ENCODE assay signal across 19 mouse cellular contexts in genomic region chr14:101514557-101514971, GRCm38 (mm10).
DNase-seq lines count a peak whose midpoint lies in the region; ATAC-seq lines count a peak whose summit lies in the region.
"Had no signal": no experiment of that assay in that cellular context is flagged by ENCODE, and none has a peak within 500 bp of the region (broad histone marks: within the 10 kb centered on the region; RNA-seq: fewer than 3 reads in every experiment).

No protein-coding gene starts in this region.

- H3K9me3 ChIP-seq in forebrain, embryonic 11.5 days (ENCODE audit: control insufficient read depth, low read length): no peaks in the 10 kb centered on the region
- no peaks in the 10 kb centered on the region for H3K9me3 ChIP-seq in forebrain, embryonic 10.5 days
- H3K9me3 ChIP-seq in midbrain, embryonic 13.5 days: no peaks in the 10 kb centered on the region
- no peaks in the 10 kb centered on the region for H3K9me3 ChIP-seq in midbrain, embryonic 10.5 days (replicated peaks)
- H3K9me3 ChIP-seq in hindbrain, embryonic 15.5 days: no peaks in the 10 kb centered on the region
- H3K9me3 ChIP-seq in neural tube, embryonic 15.5 days (replicated peaks): no peaks in the 10 kb centered on the region
- H3K9me3 ChIP-seq: embryonic facial prominence, embryonic 10.5 days; forebrain, embryonic 13.5 days had no signal

- DNase-seq in forebrain, embryonic 11.5 days (ENCODE audit: low spot score): no peak
- DNase-seq in forebrain, embryonic 10.5 days (ENCODE audit: extremely low spot score, low spot score): no peak
- DNase-seq in midbrain, embryonic 10.5 days (ENCODE audit: low spot score): no peak
- no peak for DNase-seq in lung, postnatal 4 days
- DNase-seq: adrenal gland, postnatal 10 days; cerebellum, postnatal 14 days; gastrocnemius, postnatal 14 days; heart, adult 2 months; liver; thymus, postnatal 25 days had no signal

- 0 out of 2 replicates have a peak, but pooled peaks cover 3% of the 10 kb centered on the region for H3K4me1 ChIP-seq in forebrain, embryonic 11.5 days (replicated peaks; ENCODE audit: control insufficient read depth, insufficient read depth, low read length)
- peaks cover 39% of the 10 kb centered on the region for H3K4me1 ChIP-seq in forebrain, embryonic 10.5 days
- peaks cover 8% of the 10 kb centered on the region; the same call in 1 of the 2 replicates for H3K4me1 ChIP-seq in midbrain, embryonic 13.5 days (replicated peaks)
- peaks cover 35% of the 10 kb centered on the region for H3K4me1 ChIP-seq in midbrain, embryonic 10.5 days
- H3K4me1 ChIP-seq in hindbrain, embryonic 15.5 days (replicated peaks): peaks cover 7% of the 10 kb centered on the region
- H3K4me1 ChIP-seq in neural tube, embryonic 15.5 days: peaks cover 7% of the 10 kb centered on the region; the same call in 1 of the 2 replicates

- no peak overlapping the region for H3K4me3 ChIP-seq in forebrain, embryonic 11.5 days (ENCODE audit: low read depth, low read length)
- no peak overlapping the region for H3K4me3 ChIP-seq in forebrain, embryonic 10.5 days
- no peak overlapping the region for H3K4me3 ChIP-seq in midbrain, embryonic 13.5 days (replicated peaks)
- no peak overlapping the region for H3K4me3 ChIP-seq in midbrain, embryonic 10.5 days
- no peak overlapping the region for H3K4me3 ChIP-seq in hindbrain, embryonic 15.5 days
- H3K4me3 ChIP-seq in neural tube, embryonic 15.5 days (replicated peaks): no peak overlapping the region
- H3K4me3 ChIP-seq: embryonic facial prominence, embryonic 10.5 days; forebrain, embryonic 13.5 days; heart, adult 2 months had no signal

- WGBS in forebrain, embryonic 11.5 days: 41% methylated on average over 5 of the region's 5 CpGs
- 57% methylated on average over 5 of the region's 5 CpGs for WGBS in forebrain, embryonic 10.5 days
- 24% methylated on average over 5 of the region's 5 CpGs for WGBS in midbrain, embryonic 13.5 days
- WGBS in midbrain, embryonic 10.5 days: 47% methylated on average over 5 of the region's 5 CpGs
- WGBS in hindbrain, embryonic 15.5 days: 18% methylated on average over 5 of the region's 5 CpGs
- WGBS in neural tube, embryonic 15.5 days: 7% methylated on average over 5 of the region's 5 CpGs

- H3K27me3 ChIP-seq in forebrain, embryonic 11.5 days (ENCODE audit: control insufficient read depth, insufficient read depth, low read length): no peaks in the 10 kb centered on the region
- H3K27me3 ChIP-seq in forebrain, embryonic 10.5 days (ENCODE audit: poor library complexity, severe bottlenecking): no peaks in the 10 kb centered on the region
- H3K27me3 ChIP-seq in midbrain, embryonic 13.5 days: peaks cover 4% of the 10 kb centered on the region; the same call in 1 of the 2 replicates
- peaks cover 9% of the 10 kb centered on the region; the same call in 1 of the 2 replicates for H3K27me3 ChIP-seq in midbrain, embryonic 10.5 days (ENCODE audit: low read depth, poor library complexity, severe bottlenecking)
- no peaks in the 10 kb centered on the region for H3K27me3 ChIP-seq in hindbrain, embryonic 15.5 days
- H3K27me3 ChIP-seq in neural tube, embryonic 15.5 days (replicated peaks): no peaks in the 10 kb centered on the region
- H3K27me3 ChIP-seq: forebrain, embryonic 13.5 days; Patski had no signal

- no peak overlapping the region for H3K4me2 ChIP-seq in forebrain, embryonic 11.5 days (ENCODE audit: low read depth, low read length, severe bottlenecking)
- no peak overlapping the region for H3K4me2 ChIP-seq in midbrain, embryonic 13.5 days (replicated peaks)
- H3K4me2 ChIP-seq in hindbrain, embryonic 15.5 days: no peak overlapping the region
- no peak overlapping the region for H3K4me2 ChIP-seq in neural tube, embryonic 15.5 days
- H3K4me2 ChIP-seq: forebrain, embryonic 13.5 days had no signal

- H3K36me3 ChIP-seq in forebrain, embryonic 11.5 days (ENCODE audit: control insufficient read depth, insufficient read depth, low read length): no peaks in the 10 kb centered on the region
- no peaks in the 10 kb centered on the region for H3K36me3 ChIP-seq in forebrain, embryonic 10.5 days (replicated peaks)
- H3K36me3 ChIP-seq in midbrain, embryonic 13.5 days: no peaks in the 10 kb centered on the region
- no peaks in the 10 kb centered on the region for H3K36me3 ChIP-seq in midbrain, embryonic 10.5 days
- no peaks in the 10 kb centered on the region for H3K36me3 ChIP-seq in hindbrain, embryonic 15.5 days
- no peaks in the 10 kb centered on the region for H3K36me3 ChIP-seq in neural tube, embryonic 15.5 days
- H3K36me3 ChIP-seq: embryonic facial prominence, embryonic 10.5 days had no signal

- H3K9ac ChIP-seq in forebrain, embryonic 11.5 days (ENCODE audit: low read length): no peak overlapping the region
- H3K9ac ChIP-seq in midbrain, embryonic 13.5 days (replicated peaks): no peak overlapping the region
- no peak overlapping the region for H3K9ac ChIP-seq in hindbrain, embryonic 15.5 days
- no peak overlapping the region for H3K9ac ChIP-seq in neural tube, embryonic 15.5 days (replicated peaks)
- H3K9ac ChIP-seq: forebrain, embryonic 13.5 days had no signal

- H3K27ac ChIP-seq in forebrain, embryonic 11.5 days (ENCODE audit: low read depth, low read length): no peak overlapping the region
- no peak overlapping the region for H3K27ac ChIP-seq in forebrain, embryonic 10.5 days
- H3K27ac ChIP-seq in midbrain, embryonic 13.5 days: no peak overlapping the region
- H3K27ac ChIP-seq in midbrain, embryonic 10.5 days (replicated peaks): no peak overlapping the region
- H3K27ac ChIP-seq in hindbrain, embryonic 15.5 days (replicated peaks): no peak overlapping the region
- no peak overlapping the region for H3K27ac ChIP-seq in neural tube, embryonic 15.5 days (replicated peaks)
- H3K27ac ChIP-seq: embryonic facial prominence, embryonic 10.5 days; forebrain, embryonic 13.5 days; heart, adult 2 months had no signal

- peak; percentile 51 for ATAC-seq in forebrain, embryonic 11.5 days (replicated peaks; ENCODE audit: low FRiP score)
- ATAC-seq in midbrain, embryonic 13.5 days: peak; percentile 41; the same call in 1 of the 2 replicates
- peak; percentile 69; the same call in 1 of the 2 replicates for ATAC-seq in hindbrain, embryonic 15.5 days (ENCODE audit: low FRiP score, low read depth)
- ATAC-seq in neural tube, embryonic 15.5 days (ENCODE audit: low FRiP score): peak; percentile 67
- ATAC-seq: CD4-positive, CD25-positive, alpha-beta regulatory T cell, adult 4 months; forebrain, embryonic 13.5 days; intestine, postnatal 0 days; lung, postnatal 0 days; Patski had no signal
